Mouse (Mus musculus): ENCODE measurements around the gene Bsg.

The Bsg gene

GRCm38 (mm10) chr10:79704065-79704969, at the start of gene Bsg:
Bsg (plus strand) TSS chr10:79704491.
- peak; percentile 96 for DNase-seq (ENCODE audit: low read depth, low spot score)

GRCm38 (mm10) chr10:79654946-79655395, 49.3 kb upstream of the Bsg start:
- DNase-seq (ENCODE audit: low read depth, low spot score), result peak; percentile 69

- no peak for DNase-seq (ENCODE audit: low read depth, low spot score)
Measured at GRCm38 (mm10) chr10:79658829-79659228, 45.5 kb upstream of the Bsg start.

- DNase-seq (ENCODE audit: low read depth, low spot score), result no peak
Measured at GRCm38 (mm10) chr10:79660298-79660697, 44.0 kb upstream of the Bsg start.

- DNase-seq (ENCODE audit: low read depth, low spot score), result no peak
Measured at GRCm38 (mm10) chr10:79661861-79662260, 42.4 kb upstream of the Bsg start.

- DNase-seq (ENCODE audit: low read depth, low spot score), result no peak
Measured at GRCm38 (mm10) chr10:79664131-79664665, 40.1 kb upstream of the Bsg start, which contains the start of gene Madcam1. Madcam1 (plus strand) TSS chr10:79664559.

- no peak for DNase-seq (ENCODE audit: low read depth, low spot score)
Measured at GRCm38 (mm10) chr10:79665051-79665450, 39.2 kb upstream of the Bsg start.

GRCm38 (mm10) chr10:79666493-79666892, 37.8 kb upstream of the Bsg start:
- DNase-seq (ENCODE audit: low read depth, low spot score), result no peak

GRCm38 (mm10) chr10:79668076-79668475, 36.2 kb upstream of the Bsg start:
- no peak for DNase-seq (ENCODE audit: low read depth, low spot score)

GRCm38 (mm10) chr10:79668771-79669575, 35.3 kb upstream of the Bsg start, which contains the start of gene Tpgs1:
Tpgs1 (plus strand) TSS chr10:79669369.
- DNase-seq (ENCODE audit: low read depth, low spot score), result peak; percentile 95

GRCm38 (mm10) chr10:79669576-79670057, 34.7 kb upstream of the Bsg start:
- peak; percentile 64 for DNase-seq (ENCODE audit: low read depth, low spot score)

- DNase-seq (ENCODE audit: low read depth, low spot score), result no peak
Measured at GRCm38 (mm10) chr10:79670071-79670888, 34.0 kb upstream of the Bsg start.

- DNase-seq (ENCODE audit: low read depth, low spot score), result no peak
Measured at GRCm38 (mm10) chr10:79671396-79672087, 32.7 kb upstream of the Bsg start.

- DNase-seq (ENCODE audit: low read depth, low spot score), result no peak
Measured at GRCm38 (mm10) chr10:79672088-79672455, 32.2 kb upstream of the Bsg start.

GRCm38 (mm10) chr10:79673054-79673453, 31.2 kb upstream of the Bsg start:
- DNase-seq (ENCODE audit: low read depth, low spot score), result no peak

GRCm38 (mm10) chr10:79675346-79676035, 28.8 kb upstream of the Bsg start:
- no peak for DNase-seq (ENCODE audit: low read depth, low spot score)

- DNase-seq (ENCODE audit: low read depth, low spot score), result no peak
Measured at GRCm38 (mm10) chr10:79680606-79681495, 23.4 kb upstream of the Bsg start.

- peak; percentile 98 for DNase-seq (ENCODE audit: low read depth, low spot score)
Measured at GRCm38 (mm10) chr10:79681591-79682245, 22.6 kb upstream of the Bsg start, which contains the start of gene Cdc34. Cdc34 (plus strand) TSS chr10:79682195.
